Mouse (Mus musculus) brain, embryonic 18.5 days (tissue): ENCODE data around the gene C1rl.
"Not testable (repeated sequence)": the region's sequence is repeated elsewhere in the genome, so short reads cannot be mapped to it uniquely, and the experiment has no call there.

Experiments used
- DNase-seq: peaks from one replicate; pipeline ENCODE4 v3.0.0-alpha.2; 2012; ENCODE audit warnings: low read depth, low spot score

Gene C1rl

DNA sequence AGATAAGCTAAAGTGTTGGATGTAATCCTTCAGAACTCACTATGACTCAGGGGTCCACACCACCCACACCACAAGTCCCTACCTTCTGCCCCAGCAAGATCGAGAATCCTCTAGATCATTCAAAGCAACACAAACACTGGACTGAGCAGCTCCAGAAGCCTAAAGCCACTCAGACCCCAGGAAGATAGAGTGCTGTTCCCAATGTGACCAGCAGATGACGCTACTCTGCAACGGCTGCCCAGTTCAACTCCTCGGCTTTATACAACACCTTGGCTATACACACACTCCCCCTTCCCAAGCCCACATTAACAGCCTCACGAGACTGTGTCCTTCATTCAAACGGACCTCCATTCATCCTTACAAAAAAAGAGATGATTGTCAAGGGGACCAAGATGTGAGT is 20.1 kb upstream of the C1rl start:
- no peak for DNase-seq

DNA sequence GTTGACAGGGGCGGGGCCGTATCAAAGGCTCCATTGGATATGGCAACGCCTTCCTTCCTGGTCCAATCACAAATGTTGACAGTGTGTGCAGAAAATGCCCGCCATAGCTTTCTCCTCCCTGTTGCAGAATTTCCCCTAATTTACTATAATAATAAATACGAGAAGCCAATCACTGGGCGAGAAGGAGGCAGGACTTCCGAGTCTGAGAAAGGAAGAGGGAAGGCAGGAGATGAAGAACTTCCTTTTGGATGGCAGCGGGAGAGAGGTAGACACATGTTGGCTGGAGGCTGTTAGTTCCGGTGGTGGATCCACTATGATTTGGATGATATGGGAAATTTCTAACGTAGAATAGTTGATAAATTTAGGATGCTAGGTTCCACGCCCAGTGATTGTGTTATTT is 18.3 kb upstream of the C1rl start:
- no peak for DNase-seq

DNA sequence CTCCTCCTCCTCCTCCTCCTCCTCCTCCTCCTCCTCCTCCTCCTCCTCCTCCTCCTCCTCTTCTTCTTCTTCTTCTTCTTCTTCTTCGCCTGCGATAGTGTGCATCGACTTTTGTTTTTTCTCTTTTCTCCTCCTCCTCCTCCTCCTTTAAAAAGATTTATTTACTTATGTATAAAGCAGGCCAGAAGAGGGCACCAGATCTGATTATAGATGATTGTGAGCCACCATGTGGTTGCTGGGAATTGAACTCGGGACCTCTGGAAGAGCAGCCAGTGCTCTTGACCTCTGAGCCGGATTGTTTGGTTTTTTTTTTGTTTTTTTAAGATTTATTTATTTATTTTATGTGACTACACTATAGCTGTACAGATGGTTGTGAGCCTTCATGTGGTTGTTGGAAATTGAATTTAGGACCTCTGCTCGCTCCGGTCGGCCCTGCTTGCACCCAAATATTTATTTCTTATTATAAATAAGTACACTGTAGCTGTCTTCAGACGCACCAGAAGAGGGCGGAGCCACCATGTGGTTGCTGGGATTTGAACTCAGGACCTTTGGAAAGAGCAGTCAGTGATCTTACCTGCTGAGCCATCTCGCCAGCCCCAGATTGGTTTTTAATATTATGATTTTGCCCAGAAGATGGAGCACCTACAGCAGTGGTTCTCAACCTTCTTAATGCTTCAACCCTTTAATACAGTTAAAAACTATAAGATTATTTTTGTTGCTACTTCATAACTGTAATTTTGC is 17.4 kb upstream of the C1rl start:
- not testable (repeated sequence) for DNase-seq

DNA sequence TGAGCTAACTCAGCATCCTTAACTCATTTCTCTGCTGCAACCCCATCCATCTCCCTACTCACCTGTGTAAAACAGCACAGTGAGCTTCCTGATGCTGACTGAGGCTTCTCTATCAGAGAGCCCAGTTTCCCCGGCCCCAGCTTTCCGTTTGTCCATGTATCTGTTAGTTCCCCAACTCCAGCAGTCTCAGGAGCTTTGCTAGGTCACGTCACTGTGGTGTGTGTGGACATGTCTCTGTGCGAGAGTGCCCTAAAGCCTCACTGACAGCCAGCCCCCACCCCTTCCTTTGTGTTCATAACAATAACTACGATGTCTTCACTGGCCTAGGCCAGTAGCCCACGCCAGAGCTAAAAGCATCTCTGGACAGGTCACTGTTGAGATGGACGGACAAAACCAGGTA is 16.7 kb upstream of the C1rl start:
- DNase-seq, result no peak

DNA sequence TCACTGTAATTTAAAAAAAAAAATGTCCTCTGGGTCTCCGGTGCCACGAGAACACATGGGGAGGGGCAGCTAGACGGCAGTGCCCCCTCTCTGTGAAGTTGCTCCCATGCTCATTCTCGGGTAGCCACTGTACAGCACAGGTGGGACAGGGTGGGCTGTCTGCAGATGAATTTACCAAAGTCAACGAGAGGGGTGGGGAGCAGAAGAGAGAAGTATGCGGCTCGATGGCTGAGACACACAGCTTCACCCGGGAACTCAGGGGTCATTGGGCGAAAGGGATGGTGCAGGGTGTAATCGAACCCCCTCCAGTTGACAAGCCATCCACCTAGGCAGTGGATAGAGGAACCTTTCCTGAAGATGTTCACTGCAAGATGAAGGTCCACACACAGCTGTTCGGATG is 16.1 kb upstream of the C1rl start:
- DNase-seq, result no peak

DNA sequence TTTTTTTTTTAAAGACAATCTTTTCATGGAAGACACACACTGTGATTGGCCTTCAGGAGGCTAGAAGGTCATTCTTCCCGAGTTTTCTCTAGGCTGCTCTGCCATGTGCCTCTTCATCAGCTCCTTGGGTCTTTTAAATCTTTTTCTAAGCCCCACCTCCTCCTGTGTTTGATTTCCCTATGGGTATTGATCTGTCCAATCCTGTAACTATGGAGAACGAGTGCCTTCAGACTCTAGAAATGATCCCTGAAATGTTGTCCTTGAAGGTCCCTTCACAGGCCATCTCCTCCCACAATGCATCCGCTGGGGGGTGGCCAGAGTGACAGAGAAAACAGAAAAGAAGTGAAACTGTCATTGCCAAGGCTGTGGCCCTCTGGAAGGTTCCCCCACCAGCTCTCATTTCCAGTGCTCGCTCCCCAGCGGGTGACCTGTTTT is 15.7 kb upstream of the C1rl start:
- no peak for DNase-seq

DNA sequence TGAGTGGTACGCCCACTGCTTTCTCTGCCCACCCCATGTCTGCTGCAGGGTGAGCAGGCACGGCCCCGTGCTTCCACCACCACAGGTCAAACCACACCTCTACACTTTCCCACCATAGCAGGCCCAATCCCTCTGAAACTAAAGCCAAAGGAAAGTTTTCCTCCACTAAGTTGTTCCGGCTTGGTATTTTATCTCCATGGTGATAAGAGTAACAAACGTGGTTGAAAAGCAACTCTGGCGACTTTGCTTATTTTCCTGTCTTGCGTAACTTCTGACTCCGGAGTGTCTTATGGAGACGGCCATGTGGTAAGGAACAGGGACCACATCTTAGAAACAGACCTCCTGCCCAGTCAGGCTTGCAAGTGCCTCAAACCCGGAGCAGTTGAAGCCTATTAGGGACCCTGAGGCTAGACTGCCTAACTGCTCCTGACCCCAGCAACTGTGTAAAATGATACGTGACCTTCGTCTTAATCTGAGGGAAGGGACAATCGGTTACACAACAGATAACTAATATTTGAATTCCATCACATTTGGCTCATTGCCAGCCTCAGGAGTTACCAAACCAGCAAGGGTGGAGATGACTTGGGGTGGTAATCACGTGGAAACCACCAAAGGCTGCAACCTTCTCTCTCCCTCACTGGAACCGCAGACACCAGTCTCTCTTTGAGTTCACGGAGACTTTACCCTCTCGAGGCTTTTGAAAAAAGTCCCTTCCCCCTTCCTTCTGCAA is 14.8 kb upstream of the C1rl start:
- no peak for DNase-seq

DNA sequence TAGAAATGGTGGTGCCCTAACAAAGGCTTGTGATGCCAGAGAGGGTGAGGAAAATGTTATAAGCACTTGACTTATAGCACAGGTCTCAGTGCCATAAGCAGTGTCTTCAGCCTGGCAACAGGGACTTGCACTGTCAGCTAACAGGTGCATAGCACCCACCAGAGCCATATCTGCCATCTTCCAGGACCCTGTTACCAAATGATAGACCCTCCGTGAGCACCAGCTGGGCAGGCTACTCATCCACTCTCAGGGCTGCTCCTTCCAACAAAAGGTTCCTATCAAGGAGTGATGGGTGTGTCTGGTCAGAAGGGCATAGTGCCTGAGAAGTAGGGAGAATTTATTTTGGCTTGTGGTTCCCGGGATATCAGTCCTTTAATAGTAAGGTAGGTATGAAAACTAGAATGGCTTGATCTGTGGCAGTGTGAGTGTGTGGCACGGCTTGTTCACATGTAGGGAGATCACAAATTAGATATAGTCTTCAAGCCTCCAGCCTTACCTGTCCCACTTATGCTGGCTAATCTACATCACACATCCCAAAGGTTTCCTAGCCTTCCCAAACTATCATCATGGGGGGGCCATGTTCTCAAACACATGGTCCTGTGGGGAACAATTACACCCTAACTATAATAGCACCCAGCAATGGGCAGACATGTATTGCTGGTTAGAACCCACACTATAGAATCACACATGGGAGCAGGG is 13.9 kb upstream of the C1rl start:
- DNase-seq, result no peak

DNA sequence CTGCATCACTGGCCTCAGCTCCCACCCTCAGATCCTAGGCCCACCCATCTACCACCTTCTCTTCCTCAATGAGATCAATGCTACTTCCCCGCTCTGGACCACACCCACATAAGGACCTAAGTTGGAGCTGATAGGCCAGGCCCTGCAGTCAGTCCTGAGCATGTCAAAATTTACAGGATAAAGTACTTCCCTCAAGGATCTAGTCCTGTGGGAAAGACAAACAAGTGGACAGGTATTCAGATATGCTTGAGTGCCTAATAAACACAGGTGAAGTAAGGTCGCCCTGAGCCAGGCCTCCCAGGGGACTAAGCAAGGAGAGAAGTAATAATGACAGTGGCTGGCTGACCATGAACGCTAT is 13.4 kb upstream of the C1rl start:
- no peak for DNase-seq

DNA sequence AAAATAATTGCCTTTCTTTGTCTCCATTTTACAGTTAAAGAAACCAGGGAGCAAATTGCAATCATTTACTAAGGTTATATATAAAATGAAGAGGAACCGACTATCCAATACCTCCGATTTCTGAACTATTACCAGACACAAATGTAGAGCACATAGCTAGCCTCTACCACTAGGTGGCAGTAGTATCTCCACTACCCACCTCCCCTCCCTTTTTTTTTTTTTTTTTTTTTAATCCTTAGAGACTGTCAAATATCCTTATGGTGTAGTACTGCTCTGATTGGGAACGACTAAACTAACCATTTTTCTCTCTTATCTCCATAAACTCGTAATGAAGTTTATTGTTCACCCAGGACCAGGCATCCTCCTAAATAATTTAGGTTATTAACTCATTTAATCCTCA is 12.6 kb upstream of the C1rl start:
- DNase-seq, result no peak

DNA sequence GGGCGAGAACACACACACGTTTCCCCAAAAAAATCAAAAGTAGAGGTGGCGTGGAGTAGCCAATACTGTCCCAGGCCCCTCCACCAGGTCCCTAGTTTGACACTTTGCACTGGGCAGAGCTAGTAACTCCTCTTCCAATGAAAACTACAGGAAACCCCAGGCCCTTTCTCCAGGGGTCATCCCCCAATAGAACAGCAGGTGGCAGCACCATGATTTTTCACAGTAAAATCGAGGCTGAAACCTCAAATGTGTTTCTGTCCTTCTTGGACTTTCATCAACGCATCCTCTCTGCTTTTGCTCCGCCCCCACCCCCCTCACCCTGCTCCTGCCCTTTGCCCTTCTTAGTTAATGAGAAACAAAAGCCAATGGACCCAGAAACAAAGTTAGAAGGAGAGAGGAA is 11.3 kb upstream of the C1rl start:
- DNase-seq, result no peak

DNA sequence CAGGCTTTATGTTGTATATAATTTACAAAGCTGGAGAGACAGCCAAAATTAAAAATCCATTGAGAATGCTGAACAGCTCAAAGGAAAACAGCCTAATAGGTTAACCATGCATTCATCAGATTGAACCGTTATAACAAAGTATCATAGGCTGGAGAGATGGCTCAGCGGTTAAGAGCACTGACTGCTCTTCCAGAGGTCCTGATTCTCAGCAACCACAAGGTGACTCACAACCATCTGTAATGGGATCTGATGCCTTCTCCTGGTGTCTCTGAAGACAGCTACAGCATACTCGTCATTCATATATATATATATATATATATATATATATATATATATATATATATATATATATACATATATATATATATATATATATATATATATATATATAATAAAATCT is 9.1 kb upstream of the C1rl start:
- DNase-seq, result not testable (repeated sequence)

DNA sequence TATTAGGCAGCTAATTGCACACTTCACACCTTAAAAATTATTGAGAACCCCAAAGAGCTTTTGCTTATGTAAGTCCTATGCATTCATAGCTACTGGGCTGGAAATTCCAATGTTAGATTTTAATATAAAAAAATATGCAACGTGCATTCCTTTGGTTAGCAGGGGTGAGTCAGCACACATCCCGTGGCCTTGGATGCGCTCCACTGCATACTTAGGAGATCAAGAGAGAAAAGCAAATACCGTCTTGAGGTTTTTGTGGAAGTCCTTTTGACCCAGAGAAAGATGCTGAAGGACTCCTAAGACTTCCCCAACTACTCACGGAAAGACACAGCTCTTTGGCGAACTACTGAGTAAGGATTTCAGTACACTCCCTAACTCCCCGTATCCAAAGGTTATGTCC is 8.1 kb upstream of the C1rl start:
- no peak for DNase-seq

DNA sequence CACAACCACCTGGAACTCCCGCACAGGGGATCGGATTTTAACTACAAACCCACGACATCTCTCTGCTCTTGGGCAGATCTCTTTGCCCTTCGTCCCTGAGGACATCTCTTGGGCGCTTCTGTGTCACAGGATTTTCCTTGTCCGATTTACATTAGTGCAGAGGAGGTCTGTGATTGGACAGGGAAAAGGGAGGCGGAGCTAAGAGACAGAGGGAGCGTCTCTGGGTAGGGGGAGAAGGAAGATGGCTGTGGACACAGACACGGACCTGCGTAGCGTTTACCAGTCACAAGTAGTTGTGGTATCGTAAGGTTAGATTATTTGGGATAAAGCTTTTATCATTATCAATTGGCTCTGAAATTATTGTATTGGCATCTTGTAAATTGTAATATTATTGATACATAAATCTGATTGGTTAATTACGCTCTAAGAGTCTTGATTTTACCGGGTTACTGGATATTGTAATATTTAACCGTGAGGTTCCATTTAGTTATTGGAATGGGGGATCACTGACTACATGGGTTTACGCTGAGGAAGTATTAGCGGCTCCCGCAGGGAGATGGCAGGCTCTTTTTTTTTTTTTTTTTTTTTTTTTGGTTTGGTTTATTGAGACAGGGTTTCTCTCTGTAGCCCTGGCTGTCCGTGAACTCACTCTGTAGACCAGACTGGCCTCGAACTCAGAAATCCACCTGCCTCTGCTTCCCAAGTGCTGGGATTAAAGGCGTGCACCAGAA is 7.3 kb upstream of the C1rl start:
- no peak for DNase-seq

DNA sequence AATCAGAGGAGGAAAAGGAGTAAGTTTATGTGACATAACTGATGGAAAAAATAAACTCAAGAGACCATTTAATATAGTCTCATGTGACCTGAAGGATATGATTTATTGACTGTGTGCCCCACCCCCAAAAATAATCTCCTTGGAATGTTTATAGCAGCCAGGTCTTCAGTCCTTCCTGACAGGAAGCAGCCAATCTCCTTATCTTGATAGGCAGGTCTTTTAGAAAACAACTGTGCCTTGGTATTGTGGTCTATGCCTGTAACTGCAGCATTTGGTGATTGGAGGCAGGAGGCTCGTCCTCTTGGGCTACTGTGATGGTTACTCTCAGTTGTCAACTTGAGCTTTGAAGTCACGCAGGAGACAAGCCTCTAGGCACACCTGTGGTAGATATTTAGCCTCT is 5.4 kb upstream of the C1rl start:
- DNase-seq, result no peak

DNA sequence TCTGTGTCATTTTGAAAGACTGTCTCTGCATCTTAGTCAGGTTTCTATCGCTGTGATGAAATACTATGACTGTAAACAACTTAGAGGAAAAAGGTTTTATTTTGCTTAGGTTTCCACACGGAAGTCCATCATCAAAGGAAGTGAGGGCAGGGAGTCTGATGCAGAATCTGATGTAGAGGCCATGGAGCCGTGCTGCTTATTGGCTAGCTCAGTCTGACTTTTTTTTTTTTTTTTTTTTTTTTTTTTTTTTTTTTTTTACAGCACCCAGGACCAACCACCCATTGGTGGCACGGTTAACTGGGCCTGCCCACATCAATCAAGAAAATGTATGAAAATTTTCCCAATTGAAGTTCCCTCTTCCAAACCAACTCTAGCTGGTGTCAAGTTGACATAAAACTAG is 4.0 kb upstream of the C1rl start:
- DNase-seq, result no peak

DNA sequence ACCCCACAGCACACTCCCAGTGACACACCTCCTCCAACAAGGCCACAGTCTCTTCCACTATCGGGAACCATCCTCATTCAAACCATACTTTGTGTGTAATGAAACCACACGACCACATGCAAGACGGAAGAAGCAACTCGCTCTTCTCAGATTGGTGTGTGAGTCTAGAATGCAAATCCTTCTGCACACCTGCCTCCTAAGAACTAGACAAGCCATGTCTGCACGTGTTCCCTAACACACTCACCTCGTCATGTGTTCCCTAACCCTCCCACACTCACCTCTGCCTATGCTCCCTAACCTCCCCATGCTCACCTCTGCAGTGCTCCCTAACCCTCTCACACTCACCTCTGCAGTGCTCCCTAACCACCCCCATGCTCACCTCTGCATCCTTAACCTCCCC is 1.5 kb upstream of the C1rl start:
- no peak for DNase-seq

DNA sequence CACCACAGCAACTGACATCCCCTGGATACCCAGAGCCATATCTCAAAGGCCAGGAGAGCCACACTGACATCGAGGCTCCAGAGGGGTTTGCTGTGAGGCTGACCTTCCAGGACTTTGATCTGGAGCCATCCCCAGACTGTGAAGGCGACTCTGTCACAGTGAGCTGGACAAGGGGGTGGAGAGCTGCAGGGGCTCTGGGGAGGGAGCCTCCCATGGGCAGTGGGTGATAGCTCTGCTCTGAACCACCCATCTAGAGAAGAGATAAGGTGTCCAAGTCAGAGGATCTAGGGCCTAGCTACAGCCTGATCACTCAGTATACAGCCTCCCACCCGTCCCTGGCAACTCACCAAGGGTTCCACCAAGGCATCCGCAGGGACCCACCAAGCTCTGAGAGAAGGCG is 973 bp downstream of the C1rl start:
- no peak for DNase-seq

DNA sequence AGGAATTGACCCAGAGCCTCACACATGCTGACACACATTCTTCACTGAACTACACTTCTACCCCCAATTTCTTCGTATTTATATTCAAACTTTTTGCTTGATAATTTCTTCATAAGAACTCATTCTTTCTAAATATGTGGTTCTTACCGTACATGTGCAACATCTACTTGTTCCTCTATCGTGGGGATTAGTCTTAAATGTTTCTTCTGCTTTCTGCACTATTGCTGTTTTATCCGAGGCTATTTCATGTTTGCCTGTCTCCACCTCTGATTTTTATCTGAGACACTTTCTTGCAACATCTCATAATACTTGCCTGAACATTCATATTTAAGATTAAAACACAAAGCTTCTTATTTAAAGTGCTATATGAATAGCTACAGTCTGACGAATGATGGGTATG is 3.1 kb downstream of the C1rl start:
- no peak for DNase-seq

DNA sequence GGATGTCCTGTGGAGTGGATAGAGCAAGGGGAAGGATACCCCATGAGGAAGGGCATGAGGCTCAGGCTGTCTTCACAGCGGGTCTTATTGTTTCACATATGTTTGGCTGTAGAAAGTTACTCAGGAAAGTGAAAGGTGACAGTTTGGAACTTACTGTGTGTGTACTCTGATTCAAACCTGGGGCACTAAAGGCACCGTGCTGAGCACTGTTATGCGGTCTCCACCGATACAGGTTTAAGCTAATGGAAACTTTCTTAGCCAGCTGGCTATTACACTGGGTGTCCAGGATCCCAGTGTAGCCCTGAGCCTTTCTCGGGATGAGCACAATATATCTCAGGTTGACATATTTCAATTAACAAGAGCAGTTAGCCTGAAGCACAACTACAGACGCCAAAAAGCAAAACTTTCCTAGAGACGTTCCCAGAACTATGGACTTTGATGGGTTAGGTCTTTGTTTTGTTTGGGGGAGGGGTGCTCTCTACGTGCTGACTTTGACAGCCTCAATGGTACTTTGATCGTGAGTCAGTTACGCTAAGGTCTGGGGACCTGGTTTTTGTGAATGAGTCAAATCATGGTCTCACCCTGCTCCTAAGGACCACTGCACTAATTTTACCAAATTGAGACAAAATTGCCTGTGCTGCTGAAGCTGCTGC is 7.1 kb downstream of the C1rl start:
- DNase-seq, result no peak

DNA sequence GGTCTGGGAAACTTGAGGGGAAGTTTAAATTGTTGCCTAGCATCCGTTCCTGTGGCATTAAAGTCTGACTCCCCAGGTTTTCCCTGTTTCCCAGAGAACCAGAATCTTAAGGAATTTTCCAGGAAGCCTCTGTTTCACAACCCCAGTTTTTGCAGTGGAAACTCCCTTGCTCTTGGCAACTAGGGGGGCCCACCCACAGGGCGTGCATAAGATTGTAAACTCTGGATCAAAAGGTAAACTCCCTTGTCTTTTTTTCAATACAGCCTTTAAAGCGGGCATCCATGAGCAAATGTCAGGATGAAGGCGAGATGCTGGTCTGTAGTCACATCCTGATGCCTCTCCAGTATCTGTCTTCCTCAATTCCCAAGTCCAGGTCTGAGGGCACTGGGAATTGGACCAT is 8.6 kb downstream of the C1rl start:
- no peak for DNase-seq

DNA sequence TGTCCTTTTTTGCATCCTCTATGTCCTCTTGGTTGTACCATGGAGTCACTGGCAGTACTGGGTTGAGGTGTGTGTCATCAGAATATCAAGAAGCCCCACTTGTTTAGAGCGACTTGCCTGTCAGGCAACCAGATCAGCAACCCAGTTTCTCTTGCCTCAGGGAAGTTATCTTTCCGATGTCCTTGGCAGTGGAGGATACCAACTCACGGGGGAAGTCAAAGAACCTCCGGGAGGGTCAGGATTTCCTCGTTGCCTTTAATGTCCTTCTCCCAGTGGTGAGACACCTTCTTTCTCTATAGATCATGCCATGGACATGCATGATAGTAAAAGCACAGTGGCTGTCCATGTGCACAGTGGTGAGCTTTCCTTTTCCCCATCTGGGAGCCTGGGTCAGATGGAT is 9.1 kb downstream of the C1rl start:
- no peak for DNase-seq
